Mouse (Mus musculus): ENCODE data around the gene Ctnnb1. TPM values are rescaled to one million over a fixed set of nuclear protein-coding genes. Genes with fewer than 3 reads are reported as not detected.

The Ctnnb1 gene
- polyA plus RNA-seq, 1 experiment from 2014 or later: 377 TPM

DNA sequence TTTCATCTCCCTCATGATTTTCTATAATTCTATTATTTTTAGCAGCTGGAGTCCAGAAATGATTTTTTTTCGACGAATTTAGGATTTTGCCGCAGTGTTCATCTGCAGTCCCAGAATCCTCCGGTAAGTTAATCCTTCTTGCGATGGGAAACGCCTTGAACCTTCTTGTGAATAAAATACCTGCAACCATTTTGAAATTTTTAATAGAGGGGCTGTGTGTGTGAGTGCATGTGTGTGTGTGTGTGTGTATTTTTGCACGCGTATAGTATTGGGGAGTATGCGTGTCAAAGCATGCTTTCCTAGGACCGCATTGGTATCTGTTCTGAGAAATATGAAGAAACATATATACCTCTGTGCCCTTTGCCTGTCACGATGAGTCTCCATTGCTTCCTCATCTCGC is 1.0 kb downstream of the Ctnnb1 start:
- H3K4me2 ChIP-seq: no peak overlapping the region
- peaks cover 12% of the 10 kb centered on the region for H3K4me1 ChIP-seq (replicated peaks)
- H3K9me3 ChIP-seq: no peaks in the 10 kb centered on the region
- WGBS: 96% methylated on average over 12 of the region's 12 CpGs
- no peaks in the 10 kb centered on the region for H3K36me3 ChIP-seq
- no peak overlapping the region for H3K9ac ChIP-seq
- H3K27me3 ChIP-seq: no peaks in the 10 kb centered on the region
- H3K27ac ChIP-seq (replicated peaks): no peak overlapping the region
- ATAC-seq (ENCODE audit: low read depth): no peak
- H3K4me3 ChIP-seq: no peak overlapping the region

DNA sequence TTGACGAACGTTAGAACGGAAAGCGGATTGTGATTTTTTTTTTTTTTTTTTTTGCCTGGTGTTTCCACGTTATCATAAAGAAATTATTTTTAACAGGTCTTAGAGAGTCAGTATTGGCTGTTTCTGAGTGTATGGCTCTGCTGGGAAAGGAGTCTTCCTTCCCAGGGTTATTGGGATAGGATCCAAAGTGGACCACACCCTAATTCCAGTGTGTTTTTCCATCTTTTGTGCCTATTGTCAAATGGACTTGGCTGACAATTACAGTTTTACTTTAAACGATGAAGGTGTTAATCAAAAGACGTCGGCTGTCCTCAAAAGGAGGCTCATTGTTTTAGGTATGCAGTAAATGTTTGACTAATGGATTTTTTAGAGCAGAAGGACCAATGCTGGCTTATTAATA is 1.8 kb downstream of the Ctnnb1 start:
- no peak overlapping the region for H3K4me2 ChIP-seq
- H3K4me1 ChIP-seq (replicated peaks): peaks cover 20% of the 10 kb centered on the region

DNA sequence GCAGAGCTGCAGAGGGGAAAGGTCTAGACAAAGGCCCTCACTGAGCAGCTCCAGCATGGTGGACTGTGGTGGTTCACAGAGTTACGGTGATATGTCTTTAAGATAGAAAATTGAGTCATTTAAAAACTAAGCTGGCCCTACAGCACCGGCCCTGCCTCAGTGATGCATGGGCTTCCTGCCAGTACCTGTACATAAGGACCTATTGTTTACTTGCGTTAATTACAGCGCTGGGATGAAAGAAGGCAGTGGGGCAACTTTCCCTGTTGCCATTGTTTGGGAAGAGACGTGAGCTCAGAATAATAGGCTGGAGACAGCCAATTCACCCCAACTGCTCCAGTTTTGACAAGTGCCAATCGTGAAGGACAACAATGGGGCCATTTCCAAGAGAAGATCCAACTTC is 3.4 kb downstream of the Ctnnb1 start:
- Histone ChIP-seq H3K27me3 (no peaks in the 10 kb centered on the region), H3K36me3 (no peaks in the 10 kb centered on the region), H3K27ac (replicated peaks) (no peak overlapping the region), H3K9ac (no peak overlapping the region), H3K9me3 (no peaks in the 10 kb centered on the region), H3K4me2 (no peak overlapping the region), H3K4me3 (no peak overlapping the region), H3K4me1 (replicated peaks) (peaks cover 35% of the 10 kb centered on the region)
- 35% methylated on average over 6 of the region's 6 CpGs for WGBS
- ATAC-seq (ENCODE audit: low read depth): no peak

More for the DNA sequence above, 1.8 kb downstream of the Ctnnb1 start:
- no peak overlapping the region for H3K9ac ChIP-seq
- no peak for ATAC-seq (ENCODE audit: low read depth)
- no peaks in the 10 kb centered on the region for H3K27me3 ChIP-seq
- H3K27ac ChIP-seq (replicated peaks): no peak overlapping the region
- no peaks in the 10 kb centered on the region for H3K9me3 ChIP-seq
- 67% methylated on average over 8 of the region's 8 CpGs for WGBS
- no peak overlapping the region for H3K4me3 ChIP-seq
- H3K36me3 ChIP-seq: no peaks in the 10 kb centered on the region

DNA sequence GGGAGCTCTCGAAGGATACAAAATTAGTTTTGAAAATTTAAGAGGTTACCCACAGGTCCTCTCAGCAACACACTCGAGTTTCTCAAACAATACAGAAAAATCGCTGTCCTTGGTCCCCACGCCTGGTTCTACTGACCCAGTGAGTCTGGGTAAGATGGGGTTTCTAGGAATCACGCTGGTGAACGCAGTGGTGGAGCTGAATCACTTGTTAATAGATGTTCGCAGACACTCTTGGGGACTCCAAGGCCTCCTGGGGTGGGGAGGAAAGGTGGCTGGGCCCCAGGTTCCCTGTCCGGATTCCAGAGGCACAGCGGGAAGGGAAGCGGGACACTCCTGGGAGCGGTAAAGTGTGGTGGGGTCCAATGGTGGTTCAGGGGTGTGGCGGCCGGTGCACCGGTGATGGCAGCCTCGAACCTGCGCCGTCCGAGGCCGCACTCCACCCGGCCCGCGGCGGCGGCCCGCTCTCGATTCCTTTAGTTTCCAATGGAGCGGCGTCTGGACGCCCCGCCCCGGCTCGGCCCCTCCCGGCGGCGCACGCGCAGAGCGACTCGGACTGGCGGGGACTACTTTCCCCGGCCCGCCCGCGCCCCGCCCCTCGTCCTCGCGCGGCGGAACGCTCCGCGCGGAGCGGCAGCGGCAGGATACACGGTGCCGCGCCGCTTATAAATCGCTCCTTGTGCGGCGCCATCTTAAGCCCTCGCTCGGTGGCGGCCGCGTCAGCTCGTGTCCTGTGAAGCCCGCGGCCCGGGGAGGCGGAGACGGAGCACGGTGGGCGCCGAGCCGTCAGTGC is 4.0 kb downstream of the Ctnnb1 start:
- no peaks in the 10 kb centered on the region for H3K36me3 ChIP-seq
- no peaks in the 10 kb centered on the region for H3K9me3 ChIP-seq
- H3K27me3 ChIP-seq: no peaks in the 10 kb centered on the region
- peak overlapping the region; percentile 93 for H3K9ac ChIP-seq
- peak; percentile 88 for ATAC-seq (ENCODE audit: low read depth)
- peak overlapping the region; percentile 94 for H3K4me3 ChIP-seq
- 6% methylated on average over 76 of the region's 78 CpGs for WGBS
- peak overlapping the region; percentile 42 for H3K4me2 ChIP-seq
- H3K4me1 ChIP-seq (replicated peaks): peaks cover 41% of the 10 kb centered on the region
- peak overlapping the region; percentile 95 for H3K27ac ChIP-seq (replicated peaks)

DNA sequence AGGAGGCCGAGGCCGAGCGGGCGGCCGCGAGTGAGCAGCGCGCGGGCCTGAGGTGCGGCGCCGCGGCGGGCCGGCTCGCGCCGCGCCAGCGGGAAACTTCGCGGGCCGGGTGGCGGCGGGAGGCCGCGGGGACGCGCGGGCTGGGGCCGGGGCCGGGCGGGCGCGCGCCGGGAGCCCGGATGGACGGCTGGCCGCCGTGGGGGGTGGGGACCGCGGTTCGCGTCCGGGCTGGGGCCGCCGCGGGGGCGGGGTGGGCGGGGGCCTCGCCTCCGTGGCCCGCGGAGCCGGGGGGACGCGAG is 4.5 kb downstream of the Ctnnb1 start:
- H3K9ac ChIP-seq: peak overlapping the region; percentile 93
- H3K4me2 ChIP-seq: peak overlapping the region; percentile 97
- WGBS: 0% methylated on average over 44 of the region's 58 CpGs
- H3K4me1 ChIP-seq (replicated peaks): peaks cover 47% of the 10 kb centered on the region
- H3K4me3 ChIP-seq: peak overlapping the region; percentile 94
- H3K27ac ChIP-seq (replicated peaks): peak overlapping the region; percentile 95
- ATAC-seq (ENCODE audit: low read depth): no peak; the same call in 1 of the 2 replicates
- H3K27me3 ChIP-seq: no peaks in the 10 kb centered on the region
- H3K9me3 ChIP-seq: no peaks in the 10 kb centered on the region
- no peaks in the 10 kb centered on the region for H3K36me3 ChIP-seq

DNA sequence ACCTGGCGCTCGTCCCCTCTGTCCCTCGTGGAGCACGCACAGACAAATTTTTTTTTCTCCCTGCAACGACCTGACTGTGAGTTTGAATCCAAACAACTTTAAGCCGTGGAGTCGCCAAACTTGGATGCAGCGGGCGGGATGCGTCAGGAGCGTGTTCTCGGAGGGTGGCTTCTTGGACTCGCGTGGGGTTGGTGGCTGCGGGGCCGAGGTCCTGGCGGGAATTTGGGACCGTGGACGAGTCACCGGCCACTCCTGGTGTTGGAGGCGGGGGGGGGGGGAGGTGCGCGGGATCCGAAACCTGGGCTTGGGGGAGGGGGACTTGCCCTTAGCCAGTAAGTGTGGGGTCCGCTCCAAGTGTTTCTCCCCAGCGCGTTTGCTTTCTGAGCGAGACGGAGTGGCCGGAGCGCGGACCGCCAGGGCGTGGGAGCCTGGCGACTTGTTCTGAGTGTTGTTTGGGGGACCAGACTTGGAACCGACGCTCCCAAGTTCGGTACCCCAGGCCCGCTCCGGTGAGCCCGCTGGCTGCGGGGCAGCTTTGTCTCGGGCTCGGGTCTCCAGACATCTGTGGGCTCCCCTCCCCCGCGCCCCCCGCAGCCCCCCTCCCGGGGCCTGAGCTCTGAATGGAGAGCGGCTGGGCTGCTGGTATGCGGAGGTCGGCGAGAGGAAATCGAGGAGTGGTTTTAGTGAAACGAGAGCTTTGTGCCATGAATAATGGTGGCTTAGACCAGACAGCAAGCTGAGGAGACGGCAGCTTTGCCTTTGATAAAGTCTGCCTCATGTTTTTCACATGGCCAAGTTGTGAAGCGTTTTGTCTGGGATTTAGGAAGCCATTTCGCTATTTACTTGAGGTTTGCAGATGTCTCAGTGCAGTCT is 5.1 kb downstream of the Ctnnb1 start:
- Histone ChIP-seq H3K4me3 (peak overlapping the region; percentile 94), H3K9me3 (no peaks in the 10 kb centered on the region), H3K4me1 (replicated peaks) (peaks cover 53% of the 10 kb centered on the region), H3K27me3 (no peaks in the 10 kb centered on the region), H3K4me2 (peak overlapping the region; percentile 97), H3K36me3 (no peaks in the 10 kb centered on the region), H3K9ac (peak overlapping the region; percentile 93), H3K27ac (replicated peaks) (peak overlapping the region; percentile 95)
- ATAC-seq (ENCODE audit: low read depth): peak; percentile 52
- under 1% methylated on average over 55 of the region's 57 CpGs for WGBS

DNA sequence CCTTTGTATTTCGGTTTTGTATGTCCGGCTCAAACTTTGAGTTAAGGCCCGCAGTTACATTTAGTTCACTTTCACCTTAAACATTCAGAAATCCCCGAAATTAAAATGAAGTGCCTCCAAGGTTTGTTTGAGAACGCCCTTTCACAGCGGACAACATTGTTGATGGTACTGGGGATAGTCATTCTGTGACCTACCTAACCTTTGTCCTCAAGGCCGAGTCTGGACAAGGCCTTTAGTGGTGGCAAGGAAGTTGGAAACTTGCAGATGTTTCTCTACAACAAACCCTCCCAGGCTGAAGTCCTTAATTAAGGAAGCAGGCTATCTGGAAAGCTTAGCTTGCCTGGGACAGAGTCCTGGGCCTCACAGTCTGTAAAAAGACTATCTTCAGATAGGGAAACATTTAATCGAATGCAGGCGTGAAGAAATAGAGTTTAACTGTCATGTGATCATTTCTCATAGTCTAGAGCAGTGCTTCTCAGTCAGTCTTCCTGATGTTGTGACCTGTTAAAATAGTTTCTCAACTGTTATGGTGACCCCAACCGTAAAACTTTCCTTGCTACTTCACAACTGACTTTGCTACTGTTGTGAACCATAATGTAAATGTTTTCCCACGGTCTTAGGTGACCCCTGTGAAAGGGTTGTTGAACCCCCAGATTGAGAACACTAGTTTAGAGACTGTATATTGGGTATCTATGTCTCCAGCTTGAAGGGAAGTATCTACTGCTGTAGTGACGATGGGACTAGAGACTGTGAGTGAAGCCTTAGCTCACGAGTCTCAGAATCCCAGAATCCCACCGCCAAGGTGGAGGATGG is 6.0 kb downstream of the Ctnnb1 start:
- Histone ChIP-seq H3K27me3 (no peaks in the 10 kb centered on the region), H3K9ac (peak overlapping the region; percentile 93), H3K27ac (replicated peaks) (peak overlapping the region; percentile 95), H3K9me3 (no peaks in the 10 kb centered on the region), H3K4me2 (peak overlapping the region; percentile 97), H3K4me1 (replicated peaks) (peaks cover 62% of the 10 kb centered on the region), H3K36me3 (no peaks in the 10 kb centered on the region), H3K4me3 (peak overlapping the region; percentile 94)
- ATAC-seq (ENCODE audit: low read depth): no peak
- 12% methylated on average over 14 of the region's 14 CpGs for WGBS

DNA sequence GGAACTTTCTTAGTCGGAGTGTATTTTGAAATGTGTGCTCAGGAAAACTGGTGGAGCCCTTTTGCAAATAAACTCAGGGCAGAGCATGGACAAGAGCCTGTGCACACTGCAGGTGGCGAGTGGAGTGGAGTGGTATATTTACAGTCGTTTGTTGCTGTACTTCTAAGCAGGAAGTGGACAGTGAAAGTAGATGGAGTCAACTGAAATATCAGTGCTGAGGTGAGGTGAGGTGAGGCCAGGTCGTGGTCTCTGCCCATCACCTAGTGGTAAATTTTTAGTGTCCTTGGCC is 6.6 kb downstream of the Ctnnb1 start:
- no peak for ATAC-seq (ENCODE audit: low read depth)
- Histone ChIP-seq H3K4me2 (peak overlapping the region; percentile 97), H3K9me3 (no peaks in the 10 kb centered on the region), H3K9ac (peak overlapping the region; percentile 93), H3K36me3 (no peaks in the 10 kb centered on the region), H3K4me1 (replicated peaks) (peaks cover 66% of the 10 kb centered on the region), H3K27me3 (no peaks in the 10 kb centered on the region), H3K4me3 (peak overlapping the region; percentile 94), H3K27ac (replicated peaks) (0 out of 2 replicates have a peak overlapping the region, but pooled peaks have one; percentile 95)
- 20% methylated on average over 4 of the region's 4 CpGs for WGBS

DNA sequence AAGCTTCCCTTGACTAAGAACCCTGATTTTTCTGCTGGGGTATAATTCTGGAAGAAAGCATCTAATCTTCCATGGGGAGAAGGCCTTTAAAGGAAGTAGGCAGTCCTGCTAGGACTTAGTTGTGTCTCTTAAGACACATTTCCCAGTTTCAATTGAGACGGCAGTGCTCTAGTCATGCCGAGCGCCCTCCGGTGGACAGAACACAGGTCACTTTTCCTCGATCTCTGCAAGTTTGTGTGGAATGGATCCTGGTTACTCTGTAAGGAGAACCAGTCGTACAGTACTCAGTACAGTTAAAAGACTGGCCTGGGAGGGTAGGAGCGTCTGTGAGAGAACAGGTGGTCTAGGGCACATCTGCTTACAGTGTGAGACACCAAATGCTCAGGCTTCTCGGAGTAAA is 7.3 kb downstream of the Ctnnb1 start:
- WGBS: 23% methylated on average over 8 of the region's 8 CpGs
- Histone ChIP-seq H3K27ac (replicated peaks) (no peak overlapping the region), H3K4me1 (replicated peaks) (peaks cover 73% of the 10 kb centered on the region), H3K9ac (peak overlapping the region; percentile 57), H3K27me3 (no peaks in the 10 kb centered on the region), H3K4me3 (peak overlapping the region; percentile 94), H3K36me3 (no peaks in the 10 kb centered on the region), H3K4me2 (peak overlapping the region; percentile 97), H3K9me3 (no peaks in the 10 kb centered on the region)
- ATAC-seq (ENCODE audit: low read depth): no peak

DNA sequence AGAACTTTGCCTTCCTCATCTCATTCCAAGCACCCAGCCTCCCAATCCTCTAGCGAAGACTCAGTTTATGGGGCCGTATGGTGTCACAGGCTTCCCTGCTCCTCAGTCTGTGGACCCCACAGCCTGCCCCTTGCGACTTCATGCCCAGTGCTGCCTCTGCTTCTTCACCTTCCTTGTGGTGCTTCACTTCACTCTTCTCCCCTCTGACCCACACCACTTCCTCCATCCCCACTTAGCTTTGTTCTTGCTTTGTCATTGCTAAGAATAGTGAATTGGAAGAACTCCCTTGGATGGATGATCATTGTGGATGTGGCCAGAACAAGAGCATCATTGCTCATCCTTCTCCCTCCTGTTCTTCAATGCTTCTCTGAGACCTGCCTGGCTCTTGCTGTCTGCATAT is 11.8 kb downstream of the Ctnnb1 start:
- Histone ChIP-seq H3K4me1 (replicated peaks) (peaks cover 96% of the 10 kb centered on the region), H3K27me3 (no peaks in the 10 kb centered on the region), H3K4me3 (no peak overlapping the region), H3K27ac (replicated peaks) (no peak overlapping the region), H3K9ac (no peak overlapping the region), H3K36me3 (no peaks in the 10 kb centered on the region), H3K4me2 (no peak overlapping the region), H3K9me3 (no peaks in the 10 kb centered on the region)
- WGBS: 84% methylated on average over 3 of the region's 3 CpGs
- ATAC-seq (ENCODE audit: low read depth): no peak

DNA sequence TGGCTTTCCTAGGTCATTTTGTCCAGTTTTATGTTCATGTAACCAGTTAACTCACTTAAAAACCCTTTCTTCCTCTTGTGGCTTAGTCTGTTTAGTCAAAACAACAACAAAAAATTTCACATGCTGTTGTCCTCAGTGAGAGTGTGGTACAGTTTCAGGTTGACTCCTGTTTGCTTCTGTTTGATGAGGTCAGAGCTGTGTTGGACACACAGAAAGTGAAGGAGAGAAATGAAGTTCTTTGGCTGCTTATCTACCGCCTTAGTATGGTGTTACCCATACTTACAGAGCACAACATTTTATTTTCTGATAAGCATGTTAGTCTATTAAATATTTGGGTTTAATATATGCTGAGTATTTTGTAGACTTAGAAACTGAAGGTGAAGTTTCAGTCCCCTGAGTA is 14.7 kb downstream of the Ctnnb1 start:
- Histone ChIP-seq H3K27ac (replicated peaks) (no peak overlapping the region), H3K4me3 (no peak overlapping the region), H3K4me1 (replicated peaks) (peaks cover 93% of the 10 kb centered on the region), H3K9ac (no peak overlapping the region), H3K36me3 (no peaks in the 10 kb centered on the region), H3K4me2 (no peak overlapping the region), H3K9me3 (no peaks in the 10 kb centered on the region), H3K27me3 (no peaks in the 10 kb centered on the region)
- no peak for ATAC-seq (ENCODE audit: low read depth)
- 94% methylated on average over 1 of the region's 1 CpGs for WGBS

DNA sequence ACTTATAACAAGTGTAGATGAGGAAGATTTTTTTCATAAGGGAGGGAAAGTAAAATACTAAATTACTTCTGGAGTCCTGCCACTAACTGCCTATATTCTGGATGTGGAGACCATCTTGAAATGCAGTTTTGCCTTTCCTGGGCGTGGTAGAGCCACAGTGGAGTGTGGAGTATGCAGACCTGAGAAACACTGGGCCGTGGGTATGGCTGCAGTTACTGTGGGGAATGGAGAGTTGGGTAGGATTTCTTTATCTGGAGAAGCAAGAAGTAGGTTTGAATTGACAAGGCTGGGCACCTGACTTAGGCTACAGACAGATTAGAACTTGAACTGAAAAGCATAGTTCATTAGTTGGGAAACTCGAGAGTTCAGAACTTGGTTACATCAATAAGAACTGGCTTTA is 15.2 kb downstream of the Ctnnb1 start:
- Histone ChIP-seq H3K27me3 (no peaks in the 10 kb centered on the region), H3K9ac (no peak overlapping the region), H3K36me3 (no peaks in the 10 kb centered on the region), H3K4me3 (no peak overlapping the region), H3K4me2 (no peak overlapping the region), H3K9me3 (no peaks in the 10 kb centered on the region), H3K4me1 (replicated peaks) (peaks cover 93% of the 10 kb centered on the region), H3K27ac (replicated peaks) (no peak overlapping the region)
- 85% methylated on average over 3 of the region's 3 CpGs for WGBS
- ATAC-seq (ENCODE audit: low read depth): no peak

All from neural tube, embryonic 13.5 days (tissue).